Mouse (Mus musculus): ENCODE measurements at regions not wholly inside any gene's neighbourhood (a gene's known extent, or its start where the extent isn't known, plus 50 kb on each side); places are given as distances from the start of the nearest gene placed in this dataset.

- TF ChIP-seq CTCF (IDR thresholded peaks at IDR 0.05; ENCODE audit: low read depth, low read length) (no peak), POLR2A (IDR thresholded peaks at IDR 0.05; ENCODE audit: insufficient read depth, low read length) (no peak), EP300 (IDR thresholded peaks at IDR 0.05; ENCODE audit: insufficient read depth, low read depth, low read length) (no peak)
Observed at GRCm38 (mm10) chr10:17493137-17493536, 229.9 kb upstream of the Cited2 start.

Data from ES-Bruce4 (cell line).